Mouse (Mus musculus): ENCODE results near the gene Lrrc71. TPM values are rescaled to one million over a fixed set of nuclear protein-coding genes. Genes with fewer than 3 reads are reported as not detected.

Lrrc71 gene
- polyA plus RNA-seq, 1 experiment from 2014 or later = 0.34 TPM

DNA sequence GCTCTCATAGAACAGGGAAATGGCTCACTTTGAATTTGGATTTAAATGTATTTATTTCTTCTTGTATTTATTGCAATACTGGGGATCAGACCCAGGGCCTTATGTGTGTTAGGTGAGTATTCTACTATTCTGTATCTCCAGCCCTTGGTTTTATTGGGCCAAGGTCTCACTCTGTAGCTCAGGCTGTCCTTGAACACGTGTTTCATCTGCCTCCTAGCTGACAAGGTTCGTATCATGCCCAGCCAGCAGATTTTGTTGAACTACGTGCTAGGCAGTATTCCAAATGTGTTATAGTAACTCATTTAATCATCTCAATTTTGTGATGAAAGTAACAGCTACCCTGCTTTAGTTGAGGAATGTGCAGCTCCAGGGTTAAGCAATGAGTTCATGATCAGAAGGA lies 6.4 kb downstream of the Lrrc71 start:
- no peak for ATAC-seq (ENCODE audit: insufficient number of reproducible peaks, insufficient read depth, low FRiP score, low TSS enrichment, low read depth)
- Histone ChIP-seq H3K27me3 (no peaks in the 10 kb centered on the region), H3K36me3 (peaks cover 34% of the 10 kb centered on the region), H3K9ac (no peak overlapping the region), H3K4me3 (no peak overlapping the region), H3K4me2 (no peak overlapping the region), H3K27ac (no peak overlapping the region), H3K4me1 (peaks cover 11% of the 10 kb centered on the region), H3K9me3 (no peaks in the 10 kb centered on the region)
- 79% methylated on average over 3 of the region's 3 CpGs for WGBS

GRCm38 (mm10) chr3:87738906-87739305 lies 9.5 kb downstream of the Lrrc71 start:
- Histone ChIP-seq H3K36me3 (peaks cover 65% of the 10 kb centered on the region), H3K27me3 (no peaks in the 10 kb centered on the region), H3K9me3 (no peaks in the 10 kb centered on the region), H3K4me1 (no peaks in the 10 kb centered on the region), H3K4me3 (no peak overlapping the region), H3K27ac (no peak overlapping the region), H3K4me2 (no peak overlapping the region), H3K9ac (no peak overlapping the region)
- 88% methylated on average over 5 of the region's 5 CpGs for WGBS
- ATAC-seq (ENCODE audit: insufficient number of reproducible peaks, insufficient read depth, low FRiP score, low TSS enrichment, low read depth) = no peak

DNA sequence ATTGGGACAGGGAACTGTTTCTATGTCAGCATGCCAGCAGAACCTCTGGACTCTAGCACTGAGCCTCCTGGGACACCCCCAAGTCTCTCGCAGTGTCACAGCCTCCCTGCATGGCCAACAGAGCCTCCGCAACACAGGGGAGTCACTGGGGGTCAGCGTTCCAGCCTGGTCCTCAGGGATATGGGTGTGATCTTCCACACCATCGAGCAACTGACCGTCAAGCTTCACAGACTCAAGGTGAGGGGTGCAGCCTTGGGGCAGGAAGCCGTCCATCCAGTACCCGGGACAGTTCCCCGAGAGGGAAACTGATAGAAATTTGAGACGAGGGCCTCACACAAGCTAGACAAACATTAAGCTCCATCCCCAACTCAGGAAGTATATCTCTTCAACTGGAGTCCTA lies 13.1 kb downstream of the Lrrc71 start:
- Histone ChIP-seq H3K36me3 (peaks cover 91% of the 10 kb centered on the region), H3K27ac (no peak overlapping the region), H3K4me2 (no peak overlapping the region), H3K4me3 (no peak overlapping the region), H3K27me3 (no peaks in the 10 kb centered on the region), H3K4me1 (no peaks in the 10 kb centered on the region), H3K9ac (no peak overlapping the region), H3K9me3 (no peaks in the 10 kb centered on the region)
- ATAC-seq (ENCODE audit: insufficient number of reproducible peaks, insufficient read depth, low FRiP score, low TSS enrichment, low read depth) = no peak
- 75% methylated on average over 9 of the region's 9 CpGs for WGBS

- 88% methylated on average over 11 of the region's 11 CpGs for WGBS
- H3K4me1 ChIP-seq = no peaks in the 10 kb centered on the region
- no peaks in the 10 kb centered on the region for H3K27me3 ChIP-seq
- no peak for ATAC-seq (ENCODE audit: insufficient number of reproducible peaks, insufficient read depth, low FRiP score, low TSS enrichment, low read depth)
- H3K36me3 ChIP-seq = peaks cover 94% of the 10 kb centered on the region
- no peak overlapping the region for H3K27ac ChIP-seq
- no peak overlapping the region for H3K9ac ChIP-seq
- H3K9me3 ChIP-seq = no peaks in the 10 kb centered on the region
- no peak overlapping the region for H3K4me3 ChIP-seq
- H3K4me2 ChIP-seq = no peak overlapping the region
Measured at GRCm38 (mm10) chr3:87733984-87734761, 14.3 kb downstream of the Lrrc71 start.

- no peaks in the 10 kb centered on the region for H3K9me3 ChIP-seq
- no peak overlapping the region for H3K9ac ChIP-seq
- H3K27ac ChIP-seq = no peak overlapping the region
- H3K4me3 ChIP-seq = no peak overlapping the region
- no peak overlapping the region for H3K4me2 ChIP-seq
- WGBS = 70% methylated on average over 4 of the region's 4 CpGs
- no peak for ATAC-seq (ENCODE audit: insufficient number of reproducible peaks, insufficient read depth, low FRiP score, low TSS enrichment, low read depth)
- H3K36me3 ChIP-seq = peaks cover 96% of the 10 kb centered on the region
- H3K27me3 ChIP-seq = no peaks in the 10 kb centered on the region
- H3K4me1 ChIP-seq = no peaks in the 10 kb centered on the region
Measured at GRCm38 (mm10) chr3:87733098-87733497, 15.3 kb downstream of the Lrrc71 start.

DNA sequence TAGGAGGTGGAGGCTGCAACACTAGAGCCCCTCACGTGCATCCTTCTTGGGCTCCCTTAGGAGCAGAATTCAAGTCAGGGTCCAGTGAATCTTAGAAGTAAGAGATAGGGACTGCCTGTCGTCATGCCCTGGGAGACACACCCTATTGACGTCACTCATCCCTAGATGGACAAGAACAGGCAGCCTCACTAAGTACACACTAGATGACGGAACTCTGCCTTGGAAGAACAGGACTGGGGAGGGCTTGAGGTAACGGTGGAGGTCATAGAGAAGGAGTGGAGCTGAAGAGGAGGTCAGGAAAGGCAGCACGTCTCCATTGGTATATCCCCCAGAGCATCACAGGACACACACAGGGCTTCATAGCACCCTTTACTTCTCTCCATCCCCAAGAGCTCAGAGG lies 19.7 kb downstream of the Lrrc71 start:
- ATAC-seq (ENCODE audit: insufficient number of reproducible peaks, insufficient read depth, low FRiP score, low TSS enrichment, low read depth) = no peak
- Histone ChIP-seq H3K36me3 (peaks cover 94% of the 10 kb centered on the region), H3K4me2 (no peak overlapping the region), H3K9me3 (no peaks in the 10 kb centered on the region), H3K4me3 (no peak overlapping the region), H3K4me1 (no peaks in the 10 kb centered on the region), H3K27me3 (no peaks in the 10 kb centered on the region), H3K27ac (no peak overlapping the region), H3K9ac (no peak overlapping the region)
- 87% methylated on average over 6 of the region's 6 CpGs for WGBS

GRCm38 (mm10) chr3:87726191-87726590 lies 22.2 kb downstream of the Lrrc71 start:
- Histone ChIP-seq H3K9ac (no peak overlapping the region), H3K27me3 (no peaks in the 10 kb centered on the region), H3K36me3 (peaks cover 93% of the 10 kb centered on the region), H3K9me3 (no peaks in the 10 kb centered on the region), H3K27ac (no peak overlapping the region), H3K4me1 (no peaks in the 10 kb centered on the region), H3K4me3 (no peak overlapping the region), H3K4me2 (no peak overlapping the region)
- ATAC-seq (ENCODE audit: insufficient number of reproducible peaks, insufficient read depth, low FRiP score, low TSS enrichment, low read depth) = no peak
- 95% methylated on average over 7 of the region's 7 CpGs for WGBS

GRCm38 (mm10) chr3:87725396-87726160 lies 22.8 kb downstream of the Lrrc71 start:
- H3K27ac ChIP-seq = no peak overlapping the region
- peaks cover 94% of the 10 kb centered on the region for H3K36me3 ChIP-seq
- H3K9me3 ChIP-seq = no peaks in the 10 kb centered on the region
- no peak overlapping the region for H3K4me3 ChIP-seq
- H3K4me1 ChIP-seq = no peaks in the 10 kb centered on the region
- no peaks in the 10 kb centered on the region for H3K27me3 ChIP-seq
- no peak overlapping the region for H3K9ac ChIP-seq
- 96% methylated on average over 16 of the region's 16 CpGs for WGBS
- H3K4me2 ChIP-seq = no peak overlapping the region
- ATAC-seq (ENCODE audit: insufficient number of reproducible peaks, insufficient read depth, low FRiP score, low TSS enrichment, low read depth) = no peak

GRCm38 (mm10) chr3:87724556-87724955 lies 23.9 kb downstream of the Lrrc71 start:
- Histone ChIP-seq H3K27me3 (no peaks in the 10 kb centered on the region), H3K36me3 (peaks cover 86% of the 10 kb centered on the region), H3K9ac (no peak overlapping the region), H3K27ac (no peak overlapping the region), H3K4me2 (no peak overlapping the region), H3K9me3 (no peaks in the 10 kb centered on the region), H3K4me1 (no peaks in the 10 kb centered on the region), H3K4me3 (no peak overlapping the region)
- no peak for ATAC-seq (ENCODE audit: insufficient number of reproducible peaks, insufficient read depth, low FRiP score, low TSS enrichment, low read depth)
- 75% methylated on average over 6 of the region's 6 CpGs for WGBS

DNA sequence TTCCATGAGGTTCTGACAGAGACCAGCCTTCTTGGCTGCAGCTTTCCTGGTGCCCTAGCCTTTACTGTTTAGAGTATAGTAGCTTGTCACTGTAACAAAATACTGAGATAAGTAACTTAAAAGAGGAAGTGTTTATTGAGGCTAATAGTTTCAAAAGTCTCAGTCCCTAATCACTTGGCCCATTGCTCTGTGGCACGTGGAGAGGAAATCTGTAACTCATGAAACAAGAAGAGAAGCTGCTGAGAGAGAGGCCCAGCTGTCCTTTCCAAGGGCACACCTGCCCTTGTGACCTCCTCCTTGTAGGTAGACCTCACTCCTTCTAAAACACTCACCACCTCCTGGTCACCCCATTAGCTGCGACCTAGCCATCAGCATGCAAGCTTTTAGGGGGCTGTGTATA lies 29.9 kb downstream of the Lrrc71 start:
- Histone ChIP-seq H3K4me2 (no peak overlapping the region), H3K4me3 (no peak overlapping the region), H3K36me3 (peaks cover 83% of the 10 kb centered on the region), H3K9ac (no peak overlapping the region), H3K27ac (no peak overlapping the region), H3K27me3 (no peaks in the 10 kb centered on the region), H3K9me3 (no peaks in the 10 kb centered on the region), H3K4me1 (no peaks in the 10 kb centered on the region)
- WGBS = 97% methylated on average over 2 of the region's 2 CpGs
- ATAC-seq (ENCODE audit: insufficient number of reproducible peaks, insufficient read depth, low FRiP score, low TSS enrichment, low read depth) = no peak

All from embryonic facial prominence, embryonic 13.5 days (tissue).